Mouse (Mus musculus): Measurements from ENCODE around the gene Ifit1. TPM values are rescaled to one million over a fixed set of nuclear protein-coding genes. Genes with fewer than 3 reads are reported as not detected.

Gene Ifit1
- polyA plus RNA-seq, 1 experiment from 2014 or later, result 0.50 TPM

Other genes with a start within 250 kb of the Ifit1 start
- 2.4 and 4.1 TPM in 2 replicates for gene Ch25h, start 165.7 kb upstream of the Ifit1 start, polyA plus RNA-seq (2016; fragmentation: Nextera tagmentation; extraction: Ambion mirVana)
- 30.2 and 30.7 TPM in 2 replicates for gene Lipa, start 113.4 kb upstream of the Ifit1 start, polyA plus RNA-seq (2016; fragmentation: Nextera tagmentation; extraction: Ambion mirVana)
- 8.9 and 9.8 TPM in 2 replicates for gene Ifit2, start 90.2 kb upstream of the Ifit1 start, polyA plus RNA-seq (2016; fragmentation: Nextera tagmentation; extraction: Ambion mirVana)
- gene Ifit3, start 57.3 kb upstream of the Ifit1 start, polyA plus RNA-seq (2016; fragmentation: Nextera tagmentation; extraction: Ambion mirVana), result 0.74 and 1.3 TPM in 2 replicates
- gene Ifit1bl1, start 38.9 kb upstream of the Ifit1 start, polyA plus RNA-seq (2016; fragmentation: Nextera tagmentation; extraction: Ambion mirVana), result 0.13 and 0.14 TPM in 2 replicates
- 0.33 TPM in 1 of 2 replicates, not detected in the other for gene Ifit3b, start 32.9 kb upstream of the Ifit1 start, polyA plus RNA-seq (2016; fragmentation: Nextera tagmentation; extraction: Ambion mirVana)
- 0.40 TPM in 1 of 2 replicates, not detected in the other for gene Ifit1bl2, start 128 bp upstream of the Ifit1 start, polyA plus RNA-seq (2016; fragmentation: Nextera tagmentation; extraction: Ambion mirVana)
- 0.93 and 1.1 TPM in 2 replicates for gene Slc16a12, start 106.4 kb downstream of the Ifit1 start, polyA plus RNA-seq (2016; fragmentation: Nextera tagmentation; extraction: Ambion mirVana)
- 8.5 and 9.6 TPM in 2 replicates for gene Pank1, start 238.6 kb downstream of the Ifit1 start, polyA plus RNA-seq (2016; fragmentation: Nextera tagmentation; extraction: Ambion mirVana)